Mouse (Mus musculus): Measurements from ENCODE around the gene Zswim5.
A peak's percentile ranks its signal among the peaks of the same experiment; 100 is the strongest.

Zswim5 gene

DNA sequence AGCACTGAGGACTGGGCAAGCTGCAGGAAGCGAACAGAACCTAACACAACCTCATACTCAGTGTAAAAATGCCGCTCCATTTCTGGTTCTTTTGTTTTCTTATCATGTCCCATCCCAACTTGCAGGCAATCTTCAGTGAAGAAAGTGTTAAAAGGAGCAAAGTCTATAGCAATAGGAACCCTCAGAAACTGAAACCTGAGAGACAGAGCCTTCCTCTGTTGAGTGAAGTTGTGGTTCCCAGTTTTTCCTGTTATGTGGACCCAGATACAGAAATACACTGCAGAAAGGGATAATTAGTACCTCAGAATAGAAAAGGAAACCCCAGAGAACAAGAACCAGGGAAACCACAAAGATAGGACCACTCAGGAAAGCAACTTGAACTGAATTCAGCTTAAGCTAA is 36.1 kb downstream of the Zswim5 start:
- no peak for DNase-seq (ENCODE audit: low read depth)

DNA sequence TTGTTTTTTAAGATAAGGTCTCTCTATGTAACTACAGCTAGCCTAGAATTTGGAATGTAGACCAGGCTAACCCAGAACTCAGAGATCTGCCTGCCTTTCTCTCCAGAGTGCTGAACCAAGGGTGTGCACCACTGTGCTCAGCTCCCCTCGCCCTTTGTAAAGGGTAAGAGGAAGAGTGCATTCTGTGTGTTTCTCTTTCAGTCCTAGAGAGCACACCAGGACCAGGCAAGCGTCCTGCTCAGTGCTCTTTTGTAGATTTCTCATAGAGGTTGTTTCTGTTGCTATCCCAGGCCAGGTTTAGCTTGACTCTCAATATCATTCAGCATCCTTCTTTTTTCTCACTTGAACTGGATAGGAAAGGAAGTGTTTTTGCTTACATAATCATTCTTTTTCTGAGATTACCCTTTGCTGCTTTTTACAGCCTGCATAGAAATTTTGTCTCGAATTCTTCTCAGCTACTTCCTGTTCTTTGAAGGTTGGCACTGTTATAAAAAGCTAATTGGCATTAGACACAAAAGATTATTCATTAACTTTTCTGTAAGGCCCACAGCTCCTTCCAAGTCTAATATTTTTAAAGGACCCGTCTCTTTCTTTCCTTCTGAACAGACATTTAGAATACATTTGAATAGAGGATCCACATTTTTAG is 51.0 kb downstream of the Zswim5 start:
- no peak for DNase-seq (ENCODE audit: low read depth)

DNA sequence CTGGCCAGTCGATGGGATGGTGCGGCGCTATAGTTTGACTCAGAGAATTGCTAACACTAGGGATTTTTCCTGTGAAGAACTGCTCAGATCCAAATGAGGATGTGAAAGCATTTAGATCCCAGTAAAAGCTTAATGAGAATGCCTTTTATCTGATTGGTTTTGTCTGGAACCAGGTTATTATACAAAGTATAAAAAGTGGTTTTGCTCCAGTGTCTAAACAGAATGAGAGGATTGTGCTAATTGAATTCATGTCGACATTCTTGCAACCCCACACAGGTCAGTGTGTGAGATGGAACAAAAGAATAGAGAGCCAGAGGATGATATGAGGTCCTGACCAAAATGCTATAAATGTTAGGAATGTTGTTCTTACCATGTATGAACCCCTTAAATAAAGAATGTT is 62.4 kb downstream of the Zswim5 start:
- DNase-seq (ENCODE audit: low read depth) = no peak

DNA sequence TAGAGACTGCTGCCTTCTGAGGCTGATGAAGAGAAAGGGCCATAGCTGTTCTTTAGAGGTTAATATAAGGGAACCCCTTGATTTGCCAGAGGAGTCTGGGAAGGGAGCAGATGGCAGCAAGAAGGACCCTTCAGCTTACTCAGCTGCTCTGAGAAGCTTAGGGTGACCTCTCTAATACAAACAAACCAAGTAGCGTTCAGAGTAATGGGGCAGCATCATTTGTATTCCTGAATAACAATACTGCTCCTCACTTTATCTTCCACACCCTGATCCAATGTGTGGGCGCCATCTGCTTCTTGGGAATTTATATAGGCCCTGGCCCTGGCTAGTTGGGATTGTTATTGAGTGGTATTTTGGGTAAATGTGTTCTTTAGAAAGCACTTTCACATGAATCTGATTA is 65.5 kb downstream of the Zswim5 start:
- no peak for DNase-seq (ENCODE audit: low read depth)

DNA sequence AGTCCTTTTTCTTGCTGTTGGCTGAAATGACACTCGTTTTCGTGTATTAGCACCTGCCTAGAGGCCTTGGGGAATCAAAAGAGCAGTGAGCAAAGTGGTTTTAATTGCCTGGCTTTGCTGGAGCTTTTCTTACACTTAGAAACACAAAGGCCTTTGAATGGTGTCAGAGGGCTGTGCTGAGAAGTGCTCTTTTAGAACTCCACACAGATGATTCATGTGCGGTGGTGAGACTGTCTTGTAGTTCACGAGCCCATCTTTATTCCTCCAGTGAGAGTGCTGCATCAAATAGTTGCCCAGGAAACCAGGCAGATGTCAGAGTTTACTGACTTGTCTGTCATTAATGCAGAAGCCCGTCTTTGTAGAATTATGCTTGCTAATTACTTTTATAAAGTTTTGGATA is 66.9 kb downstream of the Zswim5 start:
- no peak for DNase-seq (ENCODE audit: low read depth)

DNA sequence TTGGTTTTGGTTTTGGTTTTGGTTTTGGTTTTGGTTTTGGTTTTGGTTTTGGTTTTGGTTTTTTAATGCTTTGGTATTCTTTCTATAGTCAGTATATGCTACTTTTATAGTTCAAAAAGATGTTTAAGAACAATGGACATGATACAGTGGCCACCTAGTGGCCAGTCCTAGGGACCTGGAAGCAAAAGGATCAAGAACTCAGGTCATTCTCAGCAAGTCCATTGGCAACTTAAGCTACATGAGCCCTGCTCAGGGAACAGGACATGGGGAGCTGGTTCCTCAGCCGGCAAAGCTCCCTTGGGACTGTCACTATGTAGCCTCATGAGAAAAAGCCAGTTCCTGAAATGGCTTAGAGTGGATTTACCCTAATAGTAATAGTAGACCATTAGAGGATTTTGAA is 74.5 kb downstream of the Zswim5 start:
- no peak for DNase-seq (ENCODE audit: low read depth)

DNA sequence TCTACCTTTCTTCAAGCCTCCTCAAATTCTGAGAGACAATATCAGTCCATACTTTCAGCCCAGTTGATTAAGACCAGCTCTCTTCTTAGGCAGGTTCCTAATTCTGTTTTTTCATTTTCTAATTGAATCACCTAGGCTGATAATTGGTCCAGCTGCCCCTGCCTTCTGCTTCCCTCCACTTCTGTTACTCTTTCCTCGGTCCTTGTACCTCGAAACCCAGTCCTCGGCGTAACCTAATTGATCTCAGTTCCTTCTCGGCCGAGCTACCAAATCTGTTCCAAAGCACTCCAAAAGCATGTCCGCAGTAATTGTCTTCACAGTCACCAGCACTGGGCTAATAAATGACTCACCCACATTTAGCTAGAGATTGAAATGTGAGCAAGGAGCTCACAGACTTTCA is 77.8 kb downstream of the Zswim5 start:
- no peak for DNase-seq (ENCODE audit: low read depth)

DNA sequence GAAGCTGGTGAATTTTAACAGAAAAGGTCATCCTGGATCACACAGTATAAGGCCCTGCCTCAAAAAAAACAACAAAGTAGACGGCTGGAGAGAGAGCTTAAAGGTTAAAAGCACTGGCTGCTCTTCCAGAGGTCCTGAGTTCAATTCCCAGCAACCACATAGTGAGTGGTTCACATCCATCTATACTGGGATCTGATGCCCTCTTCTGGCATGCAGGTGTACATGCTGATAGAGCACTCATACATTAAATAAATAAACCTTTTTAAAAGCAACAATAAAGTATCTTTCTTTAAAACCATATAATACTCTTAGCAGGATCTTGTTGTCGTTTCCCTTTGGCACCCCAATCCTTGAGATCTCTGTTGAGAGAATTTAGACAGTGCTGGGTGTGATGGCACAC is 99.3 kb downstream of the Zswim5 start:
- DNase-seq (ENCODE audit: low read depth) = no peak

DNA sequence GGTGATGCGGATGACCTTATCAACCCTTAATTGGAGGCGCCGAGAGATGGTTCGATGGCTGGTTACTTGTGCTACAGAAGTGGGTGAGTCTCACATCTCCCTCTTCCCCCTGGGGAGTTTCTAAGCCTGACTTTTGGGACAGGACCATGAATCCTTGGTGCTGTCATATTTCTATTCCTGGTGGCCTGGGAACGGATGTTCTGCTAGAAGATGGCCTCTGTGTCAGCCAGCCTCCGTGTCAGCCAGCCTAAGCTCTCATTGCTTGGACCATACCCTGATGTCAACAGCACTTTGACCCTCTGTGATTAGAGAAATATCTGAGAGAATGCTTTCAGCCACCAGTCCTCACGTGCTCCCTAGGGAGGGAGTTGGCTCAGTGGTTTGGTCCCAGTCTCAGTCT is 108.5 kb downstream of the Zswim5 start:
- no peak for DNase-seq (ENCODE audit: low read depth)

DNA sequence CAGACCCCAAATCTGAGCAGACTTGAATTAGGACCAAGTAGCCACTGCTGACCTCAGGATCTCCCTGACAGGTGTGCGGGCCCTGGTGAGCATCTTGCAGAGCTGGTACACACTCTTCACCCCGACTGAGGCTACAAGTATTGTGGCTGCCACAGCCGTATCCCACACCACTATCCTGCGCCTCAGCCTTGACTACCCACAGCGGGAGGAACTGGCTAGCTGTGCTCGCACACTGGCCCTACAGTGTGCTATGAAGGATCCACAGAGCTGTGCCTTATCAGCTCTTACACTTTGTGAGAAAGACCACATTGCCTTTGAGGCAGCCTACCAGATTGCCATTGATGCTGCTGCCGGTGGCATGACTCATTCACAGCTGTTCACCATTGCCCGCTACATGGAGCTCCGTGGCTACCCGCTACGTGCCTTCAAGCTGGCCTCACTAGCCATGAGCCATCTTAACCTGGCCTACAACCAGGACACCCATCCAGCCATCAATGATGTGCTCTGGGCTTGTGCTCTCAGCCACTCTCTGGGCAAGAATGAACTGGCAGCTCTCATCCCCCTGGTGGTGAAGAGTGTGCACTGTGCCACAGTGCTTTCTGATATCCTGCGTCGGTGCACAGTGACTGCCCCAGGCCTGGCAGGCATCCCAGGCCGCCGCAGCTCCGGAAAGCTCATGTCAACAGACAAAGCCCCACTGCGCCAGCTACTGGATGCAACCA is 109.4 kb downstream of the Zswim5 start:
- peak; percentile 42 for DNase-seq (ENCODE audit: low read depth)

DNA sequence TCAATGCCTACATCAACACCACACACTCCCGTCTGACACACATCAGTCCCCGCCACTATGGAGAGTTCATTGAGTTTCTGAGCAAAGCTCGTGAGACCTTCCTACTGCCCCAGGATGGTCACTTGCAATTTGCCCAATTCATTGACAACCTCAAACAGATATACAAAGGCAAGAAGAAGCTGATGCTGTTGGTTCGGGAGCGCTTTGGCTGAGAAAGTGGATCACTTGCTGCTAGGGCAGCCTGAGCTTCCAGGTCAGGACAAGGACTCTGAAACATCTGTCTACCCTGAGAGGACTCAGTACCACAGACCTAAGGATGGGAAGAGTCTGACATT is 109.9 kb downstream of the Zswim5 start:
- no peak for DNase-seq (ENCODE audit: low read depth)

DNA sequence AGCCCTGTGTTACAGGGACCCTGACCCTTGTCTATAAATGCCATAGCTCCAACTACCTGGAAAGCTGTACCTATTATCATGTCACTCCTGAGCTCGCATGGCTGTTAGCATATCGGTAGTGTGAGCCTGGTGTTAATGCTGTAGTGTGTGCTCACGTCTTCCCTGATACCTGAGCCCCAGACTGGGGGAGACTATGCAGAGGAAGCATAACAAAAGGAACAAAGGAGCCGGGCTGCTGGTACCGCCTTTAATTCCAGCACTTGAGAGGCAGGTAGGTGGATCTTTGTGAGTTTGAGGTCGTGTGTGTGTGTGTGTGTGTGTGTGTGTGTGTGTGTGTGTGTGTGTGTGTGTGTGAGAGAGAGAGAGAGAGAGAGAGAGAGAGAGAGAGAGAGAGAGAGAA is 112.6 kb downstream of the Zswim5 start:
- DNase-seq (ENCODE audit: low read depth) = no peak

DNA sequence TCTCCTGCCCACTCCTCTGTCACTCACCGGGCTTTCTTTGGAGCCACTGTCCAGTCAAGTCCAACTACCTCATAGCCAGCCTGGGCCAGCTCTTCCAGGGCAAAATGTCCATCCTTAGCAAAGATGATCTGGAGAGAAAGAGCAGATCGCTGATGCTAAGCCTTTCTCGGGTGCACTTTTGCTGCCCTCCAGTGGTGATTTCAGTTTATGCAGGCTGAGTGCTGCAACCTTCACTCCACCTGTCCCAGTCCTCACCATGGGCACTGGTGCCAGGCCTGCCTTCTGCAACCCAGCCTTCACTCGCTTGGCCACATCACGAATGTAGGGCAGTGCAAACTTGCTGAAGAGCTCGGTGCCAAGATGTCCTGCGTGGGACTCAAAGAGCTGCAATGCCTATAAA is 114.2 kb downstream of the Zswim5 start:
- DNase-seq (ENCODE audit: low read depth) = peak; percentile 23

DNA sequence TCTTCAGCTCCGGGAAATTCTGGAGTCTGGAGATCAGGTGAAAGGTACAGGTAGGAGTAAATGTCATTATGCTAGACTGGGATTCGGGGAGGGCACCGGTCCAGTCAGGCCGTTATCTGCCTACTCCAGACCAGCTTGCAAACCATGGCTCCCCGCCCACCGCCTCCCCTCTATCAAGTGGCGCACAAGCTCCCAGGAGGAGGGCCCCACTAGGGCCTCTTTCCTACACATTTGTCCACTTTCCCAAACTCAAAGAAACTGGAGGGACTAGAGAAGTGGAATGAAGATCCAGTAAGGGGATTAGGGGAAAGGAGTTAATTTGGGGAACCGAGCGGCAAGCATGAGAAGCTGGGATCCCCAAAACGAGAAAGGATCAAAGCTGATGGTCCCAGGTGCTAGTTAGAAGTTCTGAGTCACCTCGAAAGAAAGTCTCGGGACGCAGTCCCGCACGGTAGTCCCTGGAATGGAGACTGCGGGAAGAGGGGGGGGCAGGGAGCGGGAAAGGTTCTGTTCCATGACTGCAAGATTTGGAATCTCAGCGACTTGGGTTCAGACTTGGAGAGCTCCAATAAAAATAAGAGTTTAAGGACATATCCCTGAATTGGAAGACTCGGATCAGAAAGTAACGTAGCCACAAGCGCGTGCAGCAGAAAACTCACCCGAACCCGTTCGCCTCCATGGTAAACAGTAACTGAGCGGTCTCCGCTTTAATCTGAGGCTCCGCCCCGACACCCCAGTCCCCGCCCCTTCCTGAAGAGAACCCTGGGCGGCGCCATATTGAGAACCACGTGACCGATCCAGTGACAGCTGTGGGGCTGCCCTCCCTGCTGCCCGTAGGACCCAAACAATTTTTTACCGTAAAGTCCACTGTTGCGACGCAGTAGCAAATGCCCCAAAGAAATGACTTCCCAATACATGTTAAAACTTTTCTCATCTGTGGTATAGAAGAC is 116.8 kb downstream of the Zswim5 start, which contains the start of gene Urod:
Urod (minus strand) TSS at position 742 of the 950 bp plus-strand sequence.
- DNase-seq (ENCODE audit: low read depth) = peak; percentile 69

DNA sequence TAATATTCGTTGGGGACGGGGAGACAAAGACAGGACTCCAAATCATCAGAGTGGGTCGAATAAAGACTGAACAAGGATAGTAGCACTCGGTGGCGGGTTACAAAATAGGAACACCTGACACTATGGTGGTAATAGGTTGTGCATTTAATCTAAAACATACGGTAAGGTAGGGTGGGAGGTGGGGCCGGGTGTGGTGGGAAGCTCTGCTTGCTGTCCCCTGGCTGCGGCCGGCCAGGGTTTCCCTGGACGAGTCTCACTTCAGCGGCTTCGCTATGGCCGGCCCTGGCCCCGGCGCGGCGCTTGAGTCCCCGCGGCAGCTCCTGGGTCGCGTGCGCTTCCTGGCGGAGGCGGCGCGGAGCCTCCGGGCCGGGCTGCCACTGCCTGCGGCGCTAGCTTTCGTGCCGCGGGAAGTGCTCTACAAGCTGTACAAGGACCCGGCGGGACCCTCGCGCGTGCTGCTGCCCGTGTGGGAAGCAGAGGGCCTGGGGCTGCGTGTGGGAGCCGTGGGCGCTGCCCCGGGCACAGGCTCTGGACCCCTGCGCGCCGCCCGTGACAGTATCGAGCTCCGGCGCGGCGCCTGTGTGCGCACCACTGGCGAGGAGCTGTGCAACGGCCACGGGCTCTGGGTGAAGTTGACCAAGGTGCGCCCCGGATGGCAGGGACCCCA is 118.1 kb downstream of the Zswim5 start, which contains the start of gene Hectd3:
Hectd3 (plus strand) TSS at position 187 of the 667 bp plus-strand sequence.
- no peak for DNase-seq (ENCODE audit: low read depth)

DNA sequence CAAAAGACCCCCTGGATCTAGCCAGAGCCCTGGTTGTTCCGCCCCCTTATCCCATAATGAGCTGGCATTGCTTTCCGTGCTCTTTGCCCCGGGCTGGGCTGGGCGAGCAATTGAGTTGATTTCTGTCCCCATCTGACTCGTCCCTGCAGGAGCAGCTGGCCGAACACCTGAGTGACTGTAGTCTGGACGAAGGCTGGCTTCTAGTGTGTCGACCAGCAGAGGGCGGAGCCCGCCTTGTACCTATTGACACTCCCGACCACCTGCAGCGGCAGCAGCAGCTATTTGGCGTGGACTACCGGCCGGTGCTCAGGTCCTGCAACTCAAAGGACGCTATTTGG is 118.6 kb downstream of the Zswim5 start:
- DNase-seq (ENCODE audit: low read depth) = no peak

DNA sequence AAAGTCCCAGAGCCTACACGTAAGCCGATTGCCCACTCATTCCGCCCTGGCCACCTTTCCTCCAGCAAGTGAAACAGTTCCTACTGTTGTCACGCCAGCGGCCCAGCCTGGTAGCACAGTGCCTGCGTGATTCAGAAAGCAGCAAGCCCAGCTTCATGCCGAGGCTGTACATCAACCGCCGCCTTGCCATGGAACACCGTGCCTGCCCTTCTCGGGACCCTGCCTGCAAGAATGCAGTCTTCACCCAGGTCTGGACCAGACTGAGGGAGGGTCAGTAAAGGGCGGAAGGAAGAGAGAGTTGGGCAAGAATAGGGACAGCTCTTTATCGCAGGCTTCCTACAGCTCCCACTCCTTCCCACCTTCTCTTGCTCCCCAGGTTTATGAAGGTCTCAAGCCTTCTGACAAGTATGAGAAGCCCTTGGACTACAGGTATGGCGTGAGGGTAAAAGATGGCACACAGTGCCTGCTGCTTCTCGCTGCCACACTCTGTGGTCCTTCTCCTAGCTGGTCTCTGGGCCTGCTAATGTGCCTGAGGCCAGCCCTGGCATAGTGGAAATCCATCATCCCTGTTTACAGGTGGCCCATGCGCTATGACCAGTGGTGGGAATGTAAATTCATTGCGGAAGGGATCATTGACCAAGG is 122.5 kb downstream of the Zswim5 start:
- DNase-seq (ENCODE audit: low read depth) = no peak

DNA sequence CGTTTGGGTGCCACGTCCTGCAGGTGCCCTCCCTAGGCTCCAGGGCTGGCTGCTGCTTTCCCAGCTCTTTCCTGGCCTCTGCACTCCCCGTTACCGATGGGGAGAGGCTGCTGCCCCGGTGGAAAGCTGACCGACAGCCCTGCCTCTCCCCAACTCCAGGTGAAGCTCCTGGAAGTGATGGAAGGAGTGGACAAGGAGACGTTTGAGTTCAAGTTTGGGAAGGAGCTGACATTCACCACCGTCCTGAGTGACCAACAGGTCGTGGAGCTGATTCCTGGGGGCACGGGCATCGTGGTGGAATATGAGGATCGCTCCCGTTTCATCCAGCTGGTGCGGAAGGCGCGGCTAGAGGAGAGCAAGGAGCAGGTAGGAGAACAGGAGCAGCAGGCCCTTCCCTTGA is 124.8 kb downstream of the Zswim5 start:
- DNase-seq (ENCODE audit: low read depth) = no peak

DNA sequence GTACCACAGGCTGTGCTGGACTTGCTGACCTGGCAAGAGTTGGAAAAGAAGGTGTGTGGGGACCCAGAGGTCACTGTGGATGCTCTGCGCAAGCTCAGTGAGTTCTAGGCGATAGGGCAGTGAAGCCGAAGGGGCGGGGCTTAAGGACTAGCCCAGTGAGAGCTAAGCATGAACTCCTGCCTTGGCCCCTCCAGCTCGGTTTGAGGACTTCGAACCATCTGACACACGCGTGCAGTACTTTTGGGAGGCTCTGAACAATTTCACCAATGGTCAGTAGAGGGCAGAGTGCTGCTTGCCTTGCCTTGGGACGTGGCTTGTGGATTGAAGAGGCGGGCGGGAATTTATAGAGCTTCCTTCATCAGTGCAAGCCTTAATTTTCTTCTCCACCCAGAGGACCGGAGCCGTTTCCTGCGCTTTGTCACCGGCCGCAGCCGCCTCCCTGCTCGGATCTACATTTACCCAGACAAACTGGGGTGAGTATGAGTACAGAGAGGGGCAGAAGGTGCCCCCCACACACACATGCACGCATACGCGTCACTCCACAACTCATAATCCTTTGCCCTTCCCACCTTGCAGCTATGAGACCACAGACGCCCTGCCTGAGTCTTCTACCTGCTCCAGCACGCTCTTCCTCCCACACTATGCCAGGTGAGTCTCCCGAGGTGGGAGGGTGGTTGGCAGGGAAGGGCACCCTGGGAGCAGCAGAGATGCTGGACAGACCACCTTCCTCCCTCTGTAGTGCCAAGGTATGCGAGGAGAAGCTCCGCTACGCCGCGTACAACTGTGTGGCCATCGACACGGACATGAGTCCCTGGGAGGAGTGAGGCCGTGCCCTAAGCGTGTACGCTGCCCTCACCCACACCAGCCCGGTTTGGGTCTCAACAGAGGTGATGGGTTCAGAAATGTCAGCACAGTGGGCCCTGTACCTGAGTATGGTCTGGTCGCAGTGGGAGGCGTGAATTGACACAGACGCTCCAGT is 125.7 kb downstream of the Zswim5 start:
- peak; percentile 33 for DNase-seq (ENCODE audit: low read depth)

DNA sequence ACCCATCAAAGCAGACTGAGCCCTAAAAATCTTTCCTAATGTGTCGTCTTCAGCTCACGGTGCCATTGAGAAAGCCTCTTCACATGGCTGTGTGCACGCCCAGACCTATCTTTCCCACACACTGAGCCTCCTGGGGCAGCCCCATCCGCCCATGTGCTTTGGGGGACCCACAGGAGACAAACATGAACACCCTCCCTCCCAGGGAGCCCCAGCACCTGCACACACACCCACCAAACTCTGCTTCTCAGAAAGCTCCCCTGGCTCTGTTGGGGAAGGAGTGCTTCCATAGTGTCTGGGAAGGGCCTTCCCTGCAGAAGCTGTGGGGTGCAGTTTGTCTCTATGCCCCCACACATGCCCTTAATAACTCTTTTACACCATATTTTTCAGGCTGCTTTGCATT is 127.5 kb downstream of the Zswim5 start:
- no peak for DNase-seq (ENCODE audit: low read depth)
